Mouse (Mus musculus) spleen, postnatal 4 days (tissue): ENCODE measurements around the gene Sipa1.

Source experiments
- DNase-seq, 2 experiments: peaks; one replicate each; pipeline ENCODE4 v3.0.0; 2022; ENCODE audit warnings: low spot score in 2 of 2

Sipa1 gene

DNA sequence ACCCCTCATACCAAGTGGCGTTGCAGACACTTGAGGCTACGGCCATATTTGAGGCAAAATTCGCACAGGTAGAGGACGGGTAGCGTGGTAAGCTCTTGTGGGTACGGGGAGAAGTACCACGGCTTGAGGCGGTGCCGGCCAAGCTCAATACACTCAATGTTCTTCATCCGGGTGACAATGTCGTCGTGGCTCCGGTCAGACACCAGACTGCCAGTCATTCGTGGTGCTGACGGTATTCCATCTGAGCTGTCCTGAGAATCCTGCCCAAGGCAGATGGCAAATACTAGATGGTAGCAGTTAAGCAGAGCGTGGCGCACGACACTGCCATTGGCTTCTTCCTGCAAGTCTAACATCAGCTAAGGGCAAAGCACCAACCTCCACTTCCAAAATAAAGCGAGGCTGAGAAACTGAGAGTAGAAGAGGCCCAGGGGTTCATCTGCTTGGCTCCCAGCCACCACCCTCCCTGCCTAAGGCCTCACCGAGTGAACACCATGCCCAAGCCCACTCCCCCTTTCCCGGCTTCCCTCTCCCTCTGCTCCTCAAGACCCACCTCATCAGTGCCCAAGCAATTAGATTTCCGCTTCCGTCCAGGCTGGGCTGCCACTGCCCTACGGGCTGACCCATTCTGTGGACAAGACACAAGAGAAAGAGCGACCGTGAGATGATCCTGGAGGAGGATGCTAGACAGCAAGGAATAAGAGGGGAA lies 55.6 kb downstream of the Sipa1 start:
- DNase-seq, result no peak

DNA sequence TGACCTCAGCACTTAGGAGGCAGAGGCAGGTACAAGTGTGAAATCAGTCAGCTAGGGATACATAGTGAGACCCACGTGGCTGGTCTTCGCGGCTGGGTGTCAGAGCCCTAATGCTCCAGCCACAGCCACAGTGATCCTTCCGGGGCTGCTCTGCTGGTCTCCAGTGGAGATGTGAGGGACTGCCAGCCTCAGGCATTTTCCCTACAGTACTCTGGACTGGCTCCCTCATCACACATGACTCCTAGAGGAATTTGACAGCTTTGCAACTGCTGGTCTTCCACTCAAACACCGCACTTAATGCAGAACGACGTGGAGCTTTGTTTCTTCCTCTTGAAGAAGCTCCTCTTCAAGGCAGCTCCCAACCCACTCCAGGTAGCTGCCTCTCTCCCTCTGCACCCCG lies 57.3 kb downstream of the Sipa1 start:
- no peak for DNase-seq

DNA sequence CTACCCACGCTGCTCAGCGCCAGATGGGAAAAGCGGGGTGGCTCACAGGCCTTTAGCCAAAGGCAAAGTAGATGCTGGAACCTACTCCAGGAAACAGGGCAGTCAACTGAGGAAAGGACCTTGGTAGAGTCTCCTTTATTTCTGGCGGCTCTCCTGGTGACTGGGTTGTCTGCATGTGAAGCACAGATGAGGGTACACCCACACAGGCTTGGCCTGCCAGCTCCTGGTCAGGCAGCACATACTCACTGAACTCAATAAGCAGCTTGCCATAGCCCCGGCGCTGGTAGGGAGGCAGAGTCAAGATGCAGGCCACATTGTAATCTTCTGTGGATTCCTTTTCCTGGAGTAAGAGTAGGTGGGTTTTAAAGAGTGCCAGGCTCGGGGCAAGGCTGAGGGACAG lies 58.4 kb downstream of the Sipa1 start:
- no peak for DNase-seq

DNA sequence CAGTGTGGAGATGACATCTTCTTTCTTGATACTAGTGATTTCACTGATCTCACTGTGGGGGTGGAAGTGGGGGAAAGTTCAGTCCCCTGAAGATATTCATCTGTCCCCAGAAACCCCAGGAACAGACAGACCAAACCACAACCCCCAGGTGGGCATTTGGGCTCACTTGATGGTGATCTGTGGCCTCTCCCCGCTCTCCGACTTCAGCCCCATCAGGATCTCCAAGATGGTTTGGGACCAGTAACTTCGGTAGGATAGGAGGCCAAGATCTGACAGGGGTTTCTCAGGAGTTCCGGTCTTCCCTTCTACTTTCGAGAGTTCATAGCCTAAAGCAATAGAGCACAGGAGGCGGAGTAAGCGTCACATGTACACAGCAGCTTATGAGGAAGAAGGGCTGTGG lies 59.8 kb downstream of the Sipa1 start:
- DNase-seq, result no peak

DNA sequence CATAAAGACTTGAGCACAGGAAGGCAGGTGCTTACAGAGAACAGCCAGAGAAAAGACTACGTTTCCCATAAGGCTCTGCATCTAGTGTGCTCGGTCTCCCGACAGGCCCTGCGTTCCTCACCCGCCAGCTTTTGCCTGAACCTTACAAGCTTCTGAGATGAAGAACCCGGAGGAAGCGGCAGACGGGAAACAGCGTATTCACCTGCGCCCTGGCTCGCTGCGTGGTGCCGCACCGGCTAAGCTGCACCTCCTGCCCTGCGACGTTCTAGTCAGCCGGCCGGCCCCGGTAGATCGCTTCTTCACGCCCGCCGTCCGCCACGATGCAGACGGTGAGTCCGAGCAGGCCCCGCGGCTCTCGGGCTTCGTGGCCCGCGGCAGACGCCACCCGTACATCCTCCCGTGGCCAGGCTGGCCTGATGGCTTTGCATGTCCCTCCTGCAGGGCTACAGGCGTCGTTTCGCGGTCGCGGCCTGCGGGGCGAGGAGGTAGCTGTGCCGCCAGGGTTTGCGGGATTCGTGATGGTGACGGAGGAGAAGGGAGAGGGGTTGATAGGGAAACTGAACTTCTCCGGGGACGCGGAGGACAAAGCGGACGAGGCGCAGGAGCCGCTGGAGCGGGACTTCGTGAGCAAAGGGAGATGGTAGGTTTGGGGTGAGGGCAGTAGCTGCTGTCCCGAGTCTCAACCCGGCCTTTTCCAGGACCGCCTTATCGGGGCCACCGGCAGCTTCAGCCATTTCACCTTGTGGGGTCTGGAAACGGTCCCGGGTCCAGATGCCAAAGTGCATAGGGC lies 61.6 kb downstream of the Sipa1 start, which contains the start of gene Rnaseh2c:
TSS of gene Rnaseh2c (plus strand) at position 122 of the 790 bp plus-strand sequence.
- DNase-seq, result peak; percentile 81 to 87
